Mouse (Mus musculus): ENCODE measurements around the gene Dcaf7. TPM values are rescaled to one million over a fixed set of nuclear protein-coding genes. Genes with fewer than 3 reads are reported as not detected.
A peak's percentile ranks its signal among the peaks of the same experiment; 100 is the strongest.
"Not testable (repeated sequence)": the region's sequence is repeated elsewhere in the genome, so short reads cannot be mapped to it uniquely, and the experiment has no call there.

The Dcaf7 gene
- polyA plus RNA-seq, 1 experiment from 2014 or later, result 75.3 TPM

GRCm38 (mm10) chr11:106027607-106028006, 9.1 kb upstream of the Dcaf7 start:
- Histone ChIP-seq H3K4me2 (ENCODE audit: low read depth, severe bottlenecking) (no peak overlapping the region), H3K4me1 (ENCODE audit: control insufficient read depth, insufficient read depth, low read length) (no peaks in the 10 kb centered on the region), H3K9ac (ENCODE audit: low read length) (no peak overlapping the region), H3K4me3 (ENCODE audit: low read depth, low read length) (no peak overlapping the region), H3K27ac (replicated peaks; ENCODE audit: low read depth, low read length) (no peak overlapping the region), H3K9me3 (ENCODE audit: control insufficient read depth, low read length) (no peaks in the 10 kb centered on the region), H3K36me3 (ENCODE audit: control insufficient read depth, insufficient read depth, low read length) (no peaks in the 10 kb centered on the region), H3K27me3 (ENCODE audit: control insufficient read depth, insufficient read depth, low read length) (no peaks in the 10 kb centered on the region)
- WGBS, result 96% methylated on average over 5 of the region's 5 CpGs
- ATAC-seq (ENCODE audit: insufficient number of reproducible peaks, low FRiP score, low TSS enrichment, low read depth), result peak; percentile 44; the same call in 1 of the 2 replicates
- no peak for DNase-seq (ENCODE audit: low spot score)

GRCm38 (mm10) chr11:106032074-106032473, 4.6 kb upstream of the Dcaf7 start:
- DNase-seq (ENCODE audit: low spot score); H3K4me1 ChIP-seq (ENCODE audit: control insufficient read depth, insufficient read depth, low read length); H3K9me3 ChIP-seq (ENCODE audit: control insufficient read depth, low read length); H3K9ac ChIP-seq (ENCODE audit: low read length); ATAC-seq (ENCODE audit: insufficient number of reproducible peaks, low FRiP score, low TSS enrichment, low read depth); H3K27ac ChIP-seq (replicated peaks; ENCODE audit: low read depth, low read length); H3K36me3 ChIP-seq (ENCODE audit: control insufficient read depth, insufficient read depth, low read length); H3K4me2 ChIP-seq (ENCODE audit: low read depth, severe bottlenecking); H3K27me3 ChIP-seq (ENCODE audit: control insufficient read depth, insufficient read depth, low read length): not testable (repeated sequence)
- H3K4me3 ChIP-seq (ENCODE audit: low read depth, low read length), result peak overlapping the region; percentile 23
- 50% methylated on average over 7 of the region's 25 CpGs for WGBS

- H3K36me3 ChIP-seq (ENCODE audit: control insufficient read depth, insufficient read depth, low read length), result no peaks in the 10 kb centered on the region
- no peak overlapping the region for H3K4me3 ChIP-seq (ENCODE audit: low read depth, low read length)
- H3K4me1 ChIP-seq (ENCODE audit: control insufficient read depth, insufficient read depth, low read length), result peaks cover 3% of the 10 kb centered on the region; the same call in 1 of the 2 replicates
- H3K9me3 ChIP-seq (ENCODE audit: control insufficient read depth, low read length), result no peaks in the 10 kb centered on the region
- 35% methylated on average over 11 of the region's 11 CpGs for WGBS
- ATAC-seq (ENCODE audit: insufficient number of reproducible peaks, low FRiP score, low TSS enrichment, low read depth) (peak; percentile 63), DNase-seq (ENCODE audit: low spot score) (peak; percentile 59)
- peak overlapping the region; percentile 22 for H3K4me2 ChIP-seq (ENCODE audit: low read depth, severe bottlenecking)
- no peaks in the 10 kb centered on the region for H3K27me3 ChIP-seq (ENCODE audit: control insufficient read depth, insufficient read depth, low read length)
- peak overlapping the region; percentile 66 for H3K27ac ChIP-seq (replicated peaks; ENCODE audit: low read depth, low read length)
- peak overlapping the region; percentile 28; the same call in 1 of the 2 replicates for H3K9ac ChIP-seq (ENCODE audit: low read length)
Observed at GRCm38 (mm10) chr11:106033491-106033919, 3.2 kb upstream of the Dcaf7 start.

GRCm38 (mm10) chr11:106034986-106035385, 1.7 kb upstream of the Dcaf7 start:
- DNase-seq (ENCODE audit: low spot score) (no peak), ATAC-seq (ENCODE audit: insufficient number of reproducible peaks, low FRiP score, low TSS enrichment, low read depth) (no peak)
- Histone ChIP-seq H3K27me3 (ENCODE audit: control insufficient read depth, insufficient read depth, low read length) (no peaks in the 10 kb centered on the region), H3K36me3 (ENCODE audit: control insufficient read depth, insufficient read depth, low read length) (no peaks in the 10 kb centered on the region), H3K4me3 (ENCODE audit: low read depth, low read length) (no peak overlapping the region), H3K9me3 (ENCODE audit: control insufficient read depth, low read length) (no peaks in the 10 kb centered on the region), H3K4me2 (ENCODE audit: low read depth, severe bottlenecking) (no peak overlapping the region), H3K4me1 (ENCODE audit: control insufficient read depth, insufficient read depth, low read length) (peaks cover 3% of the 10 kb centered on the region; the same call in 1 of the 2 replicates), H3K27ac (replicated peaks; ENCODE audit: low read depth, low read length) (no peak overlapping the region), H3K9ac (ENCODE audit: low read length) (no peak overlapping the region)
- WGBS, result 89% methylated on average over 9 of the region's 9 CpGs

GRCm38 (mm10) chr11:106037418-106037751, 713 bp downstream of the Dcaf7 start:
- H3K36me3 ChIP-seq (ENCODE audit: control insufficient read depth, insufficient read depth, low read length), result no peaks in the 10 kb centered on the region
- no peak for ATAC-seq (ENCODE audit: insufficient number of reproducible peaks, low FRiP score, low TSS enrichment, low read depth)
- 0% methylated on average over 13 of the region's 13 CpGs for WGBS

GRCm38 (mm10) chr11:106044349-106044748, 7.7 kb downstream of the Dcaf7 start:
- Histone ChIP-seq H3K27me3 (ENCODE audit: control insufficient read depth, insufficient read depth, low read length) (no peaks in the 10 kb centered on the region), H3K9me3 (ENCODE audit: control insufficient read depth, low read length) (no peaks in the 10 kb centered on the region), H3K4me1 (ENCODE audit: control insufficient read depth, insufficient read depth, low read length) (no peaks in the 10 kb centered on the region), H3K4me3 (ENCODE audit: low read depth, low read length) (no peak overlapping the region), H3K36me3 (ENCODE audit: control insufficient read depth, insufficient read depth, low read length) (peaks cover 5% of the 10 kb centered on the region; the same call in 1 of the 2 replicates), H3K4me2 (ENCODE audit: low read depth, severe bottlenecking) (no peak overlapping the region), H3K27ac (replicated peaks; ENCODE audit: low read depth, low read length) (no peak overlapping the region), H3K9ac (ENCODE audit: low read length) (no peak overlapping the region)
- DNase-seq (ENCODE audit: low spot score) (no peak), ATAC-seq (ENCODE audit: insufficient number of reproducible peaks, low FRiP score, low TSS enrichment, low read depth) (no peak)

More at GRCm38 (mm10) chr11:106037418-106037751, 713 bp downstream of the Dcaf7 start:
- H3K4me2 ChIP-seq (ENCODE audit: low read depth, severe bottlenecking), result peak overlapping the region; percentile 86
- H3K4me3 ChIP-seq (ENCODE audit: low read depth, low read length), result peak overlapping the region; percentile 99
- no peak overlapping the region; the same call in 1 of the 2 replicates for H3K27ac ChIP-seq (replicated peaks; ENCODE audit: low read depth, low read length)
- H3K4me1 ChIP-seq (ENCODE audit: control insufficient read depth, insufficient read depth, low read length), result peaks cover 3% of the 10 kb centered on the region; the same call in 1 of the 2 replicates
- no peaks in the 10 kb centered on the region for H3K9me3 ChIP-seq (ENCODE audit: control insufficient read depth, low read length)
- no peaks in the 10 kb centered on the region for H3K27me3 ChIP-seq (ENCODE audit: control insufficient read depth, insufficient read depth, low read length)
- DNase-seq (ENCODE audit: low spot score), result peak; percentile 70
- peak overlapping the region; percentile 86 for H3K9ac ChIP-seq (ENCODE audit: low read length)

- no peak for ATAC-seq (ENCODE audit: insufficient number of reproducible peaks, low FRiP score, low TSS enrichment, low read depth)
- WGBS, result 94% methylated on average over 1 of the region's 1 CpGs
- H3K27me3 ChIP-seq (ENCODE audit: control insufficient read depth, insufficient read depth, low read length), result no peaks in the 10 kb centered on the region
- no peak for DNase-seq (ENCODE audit: low spot score)
- H3K9ac ChIP-seq (ENCODE audit: low read length), result no peak overlapping the region
- no peaks in the 10 kb centered on the region for H3K4me1 ChIP-seq (ENCODE audit: control insufficient read depth, insufficient read depth, low read length)
- H3K4me2 ChIP-seq (ENCODE audit: low read depth, severe bottlenecking), result no peak overlapping the region
- peaks cover 5% of the 10 kb centered on the region; the same call in 1 of the 2 replicates for H3K36me3 ChIP-seq (ENCODE audit: control insufficient read depth, insufficient read depth, low read length)
- no peaks in the 10 kb centered on the region for H3K9me3 ChIP-seq (ENCODE audit: control insufficient read depth, low read length)
- H3K27ac ChIP-seq (replicated peaks; ENCODE audit: low read depth, low read length), result no peak overlapping the region
- no peak overlapping the region for H3K4me3 ChIP-seq (ENCODE audit: low read depth, low read length)
Observed at GRCm38 (mm10) chr11:106045256-106045655, 8.6 kb downstream of the Dcaf7 start.

GRCm38 (mm10) chr11:106045780-106046179, 9.1 kb downstream of the Dcaf7 start:
- H3K27me3 ChIP-seq (ENCODE audit: control insufficient read depth, insufficient read depth, low read length), result no peaks in the 10 kb centered on the region
- no peaks in the 10 kb centered on the region for H3K9me3 ChIP-seq (ENCODE audit: control insufficient read depth, low read length)
- H3K4me3 ChIP-seq (ENCODE audit: low read depth, low read length), result no peak overlapping the region
- H3K27ac ChIP-seq (replicated peaks; ENCODE audit: low read depth, low read length), result no peak overlapping the region
- no peaks in the 10 kb centered on the region for H3K4me1 ChIP-seq (ENCODE audit: control insufficient read depth, insufficient read depth, low read length)
- ATAC-seq (ENCODE audit: insufficient number of reproducible peaks, low FRiP score, low TSS enrichment, low read depth) (no peak), DNase-seq (ENCODE audit: low spot score) (no peak)
- no peak overlapping the region for H3K4me2 ChIP-seq (ENCODE audit: low read depth, severe bottlenecking)
- WGBS, result 90% methylated on average over 3 of the region's 3 CpGs
- H3K9ac ChIP-seq (ENCODE audit: low read length), result no peak overlapping the region
- H3K36me3 ChIP-seq (ENCODE audit: control insufficient read depth, insufficient read depth, low read length), result peaks cover 5% of the 10 kb centered on the region; the same call in 1 of the 2 replicates

GRCm38 (mm10) chr11:106046584-106046983, 9.9 kb downstream of the Dcaf7 start:
- DNase-seq (ENCODE audit: low spot score) (no peak), ATAC-seq (ENCODE audit: insufficient number of reproducible peaks, low FRiP score, low TSS enrichment, low read depth) (no peak)
- Histone ChIP-seq H3K4me2 (ENCODE audit: low read depth, severe bottlenecking) (no peak overlapping the region), H3K36me3 (ENCODE audit: control insufficient read depth, insufficient read depth, low read length) (peaks cover 8% of the 10 kb centered on the region; the same call in 1 of the 2 replicates), H3K4me3 (ENCODE audit: low read depth, low read length) (no peak overlapping the region), H3K4me1 (ENCODE audit: control insufficient read depth, insufficient read depth, low read length) (no peaks in the 10 kb centered on the region), H3K27me3 (ENCODE audit: control insufficient read depth, insufficient read depth, low read length) (no peaks in the 10 kb centered on the region), H3K9ac (ENCODE audit: low read length) (no peak overlapping the region), H3K9me3 (ENCODE audit: control insufficient read depth, low read length) (no peaks in the 10 kb centered on the region), H3K27ac (replicated peaks; ENCODE audit: low read depth, low read length) (no peak overlapping the region)
- WGBS, result 87% methylated on average over 9 of the region's 9 CpGs
